14 mouse cellular contexts compared by ENCODE assay signal in the genomic region with DNA sequence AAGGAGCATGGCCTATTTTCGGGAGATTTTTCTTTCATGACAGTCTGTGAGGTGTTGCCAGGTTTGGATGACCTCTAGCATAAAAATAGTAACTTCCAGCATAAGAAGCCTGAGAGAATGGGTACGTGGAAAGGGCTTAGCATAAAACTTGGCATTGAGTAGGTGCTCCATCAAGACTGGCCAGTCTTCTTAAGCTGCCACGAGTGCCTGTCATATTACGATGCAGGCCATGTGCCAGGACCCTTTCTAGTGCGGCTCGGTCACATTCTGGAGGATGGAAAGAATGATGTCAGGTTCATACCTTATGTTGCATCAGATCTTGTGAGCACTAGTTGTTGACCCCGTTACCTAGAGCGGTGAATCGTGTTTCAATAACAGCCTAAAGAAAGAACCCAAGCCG.
DNase-seq lines count a peak whose midpoint lies in the region; ATAC-seq and TF ChIP-seq lines count a peak whose summit lies in the region.
"Had no signal": no experiment of that assay in that cellular context is flagged by ENCODE, and none has a peak within 500 bp of the region (broad histone marks: within the 10 kb centered on the region; RNA-seq: fewer than 3 reads in every experiment).

No protein-coding gene starts in this region.

- 0 out of 2 replicates have a peak overlapping the region, but pooled peaks have one; percentile 34 for H3K27ac ChIP-seq in limb, embryonic 14.5 days (replicated peaks; ENCODE audit: low read depth, low read length)
- H3K27ac ChIP-seq in limb, embryonic 10.5 days, result no peak overlapping the region
- H3K27ac ChIP-seq in stomach, embryonic 15.5 days, result peak overlapping the region; percentile 45
- H3K27ac ChIP-seq: embryonic facial prominence, embryonic 12.5 days; forebrain, embryonic 13.5 days; heart, embryonic 15.5 days; liver, embryonic 15.5 days had no signal

- H3K4me1 ChIP-seq in limb, embryonic 14.5 days (ENCODE audit: control insufficient read depth, insufficient read depth, low read length), result peaks cover 19% of the 10 kb centered on the region
- no peaks in the 10 kb centered on the region for H3K4me1 ChIP-seq in limb, embryonic 10.5 days
- no peaks in the 10 kb centered on the region for H3K4me1 ChIP-seq in stomach, embryonic 15.5 days
- H3K4me1 ChIP-seq: embryonic facial prominence, embryonic 12.5 days; liver, embryonic 15.5 days had no signal

- DNase-seq in gastrocnemius, postnatal 25 days, result peak; percentile 19
- DNase-seq in gastrocnemius, postnatal 14 days, result no peak
- peak; percentile 9 for DNase-seq in limb, embryonic 14.5 days (ENCODE audit: low spot score)
- DNase-seq in limb, embryonic 10.5 days (ENCODE audit: low spot score), result no peak
- peak; percentile 36 for DNase-seq in fibroblast of lung, adult 2 months (ENCODE audit: low read depth)
- DNase-seq in kidney, adult 8-10 months, result no peak
- DNase-seq: kidney, adult 11 months; kidney, postnatal 25 days; right cerebral cortex, postnatal 25 days had no signal

- intact Hi-C loops in gastrocnemius, postnatal 14 days (cut with DNase I; ENCODE audit: low total_unique reads), result no loop called here

- H3K9ac ChIP-seq in limb, embryonic 14.5 days (ENCODE audit: low read depth, low read length, severe bottlenecking), result no peak overlapping the region
- no peak overlapping the region for H3K9ac ChIP-seq in stomach, embryonic 15.5 days
- H3K9ac ChIP-seq: embryonic facial prominence, embryonic 12.5 days; forebrain, embryonic 13.5 days; heart, embryonic 15.5 days; liver, embryonic 15.5 days had no signal

- ATAC-seq in limb, embryonic 14.5 days (ENCODE audit: low FRiP score, low read depth), result no peak
- peak; percentile 50; the same call in 1 of the 2 replicates for ATAC-seq in stomach, embryonic 15.5 days (ENCODE audit: insufficient read depth, low FRiP score, low read depth)
- ATAC-seq: forebrain, embryonic 13.5 days had no signal

- H3K4me3 ChIP-seq in limb, embryonic 14.5 days (replicated peaks; ENCODE audit: low read length), result no peak overlapping the region
- H3K4me3 ChIP-seq in limb, embryonic 10.5 days, result no peak overlapping the region
- no peak overlapping the region for H3K4me3 ChIP-seq in stomach, embryonic 15.5 days (replicated peaks)
- H3K4me3 ChIP-seq: embryonic facial prominence, embryonic 12.5 days; forebrain, embryonic 13.5 days; heart, embryonic 15.5 days; liver, embryonic 15.5 days had no signal

- no peak for TF ChIP-seq POLR2A in limb, embryonic 14.5 days (IDR thresholded peaks at IDR 0.05; ENCODE audit: borderline replicate concordance, extremely low read depth, insufficient read depth, insufficient read length)

- no peak overlapping the region for H3K4me2 ChIP-seq in limb, embryonic 14.5 days (replicated peaks; ENCODE audit: low read depth, low read length, severe bottlenecking)
- H3K4me2 ChIP-seq in stomach, embryonic 15.5 days, result no peak overlapping the region
- H3K4me2 ChIP-seq: embryonic facial prominence, embryonic 12.5 days; forebrain, embryonic 13.5 days; heart, embryonic 15.5 days; liver, embryonic 15.5 days had no signal

- H3K9me3 ChIP-seq in limb, embryonic 14.5 days (ENCODE audit: control insufficient read depth, low read length), result no peaks in the 10 kb centered on the region
- H3K9me3 ChIP-seq in limb, embryonic 10.5 days (replicated peaks), result no peaks in the 10 kb centered on the region
- no peaks in the 10 kb centered on the region for H3K9me3 ChIP-seq in stomach, embryonic 15.5 days
- H3K9me3 ChIP-seq: embryonic facial prominence, embryonic 12.5 days; forebrain, embryonic 13.5 days; heart, embryonic 15.5 days; liver, embryonic 15.5 days had no signal

- no peaks in the 10 kb centered on the region for H3K36me3 ChIP-seq in limb, embryonic 14.5 days (ENCODE audit: control insufficient read depth, insufficient read depth, low read length)
- no peaks in the 10 kb centered on the region for H3K36me3 ChIP-seq in limb, embryonic 10.5 days
- H3K36me3 ChIP-seq in stomach, embryonic 15.5 days, result no peaks in the 10 kb centered on the region
- H3K36me3 ChIP-seq: embryonic facial prominence, embryonic 12.5 days; heart, embryonic 15.5 days; liver, embryonic 15.5 days had no signal

- no peaks in the 10 kb centered on the region for H3K27me3 ChIP-seq in limb, embryonic 14.5 days (ENCODE audit: control insufficient read depth, insufficient read depth, low read length)
- H3K27me3 ChIP-seq in limb, embryonic 10.5 days (ENCODE audit: low read depth, poor library complexity, severe bottlenecking), result no peaks in the 10 kb centered on the region
- H3K27me3 ChIP-seq in stomach, embryonic 15.5 days (replicated peaks), result no peaks in the 10 kb centered on the region
- H3K27me3 ChIP-seq: embryonic facial prominence, embryonic 12.5 days; forebrain, embryonic 13.5 days; heart, embryonic 15.5 days; liver, embryonic 15.5 days had no signal

- 75% methylated on average over 10 of the region's 10 CpGs for WGBS in limb, embryonic 14.5 days
- 92% methylated on average over 10 of the region's 10 CpGs for WGBS in limb, embryonic 10.5 days
- WGBS in stomach, embryonic 15.5 days, result 78% methylated on average over 10 of the region's 10 CpGs

Comparison
In these comparisons a context has a peak if more than half of its experiments do, and no peak if none do; other contexts are left out.
1. DNase-seq: peak in gastrocnemius, postnatal 25 days (single experiment), limb, embryonic 14.5 days (single experiment) and fibroblast of lung, adult 2 months (single experiment); none in gastrocnemius, postnatal 14 days (single experiment), limb, embryonic 10.5 days (single experiment) and kidney, adult 8-10 months (0 of 2).